ENCODE assay signal across 8 mouse cellular contexts in genomic region chr12:73708920-73709319, GRCm38 (mm10).
DNase-seq lines count a peak whose midpoint lies in the region; ATAC-seq lines count a peak whose summit lies in the region.

No protein-coding gene starts in this region.

- H3K36me3 ChIP-seq in intestine, embryonic 14.5 days (ENCODE audit: control insufficient read depth, insufficient read depth, low read length) = no peaks in the 10 kb centered on the region
- no peaks in the 10 kb centered on the region for H3K36me3 ChIP-seq in midbrain, embryonic 11.5 days (ENCODE audit: control insufficient read depth, insufficient read depth, low read length)

- H3K4me3 ChIP-seq in intestine, embryonic 14.5 days (ENCODE audit: low read depth, low read length) = no peak overlapping the region
- no peak overlapping the region for H3K4me3 ChIP-seq in midbrain, embryonic 11.5 days (ENCODE audit: low read depth, low read length)

- DNase-seq in adipocyte (ENCODE audit: low spot score) = peak; percentile 85
- peak; percentile 65 for DNase-seq in gastrocnemius, postnatal 25 days
- DNase-seq in intestine, embryonic 14.5 days (ENCODE audit: low spot score) = peak; percentile 76
- peak; percentile 60 to 68 for DNase-seq in left cerebral cortex, postnatal 14 days (ENCODE audit: low spot score in 2 of 2)
- no peak for DNase-seq in midbrain, embryonic 11.5 days (ENCODE audit: low spot score, missing footprints)
- DNase-seq in right cerebral cortex, postnatal 4 days = peak; percentile 40
- DNase-seq in spleen, postnatal 10 days (ENCODE audit: low spot score in 2 of 2) = no peak

- H3K27me3 ChIP-seq in intestine, embryonic 14.5 days (replicated peaks; ENCODE audit: control insufficient read depth, insufficient read depth, low read length) = no peaks in the 10 kb centered on the region
- H3K27me3 ChIP-seq in midbrain, embryonic 11.5 days (ENCODE audit: control insufficient read depth, insufficient read depth, low read length) = no peaks in the 10 kb centered on the region

- H3K27ac ChIP-seq in intestine, embryonic 14.5 days (ENCODE audit: low read depth) = peak overlapping the region; percentile 34; the same call in 1 of the 2 replicates
- H3K27ac ChIP-seq in midbrain, embryonic 11.5 days (ENCODE audit: low read depth, low read length) = no peak overlapping the region

- H3K4me2 ChIP-seq in intestine, embryonic 14.5 days (ENCODE audit: low read length) = no peak overlapping the region
- no peak overlapping the region for H3K4me2 ChIP-seq in midbrain, embryonic 11.5 days

- 0 out of 2 replicates have a peak, but pooled peaks cover 6% of the 10 kb centered on the region for H3K4me1 ChIP-seq in intestine, embryonic 14.5 days (replicated peaks; ENCODE audit: control insufficient read depth, insufficient read depth, low read length)
- no peaks in the 10 kb centered on the region for H3K4me1 ChIP-seq in midbrain, embryonic 11.5 days (ENCODE audit: control insufficient read depth, insufficient read depth, low read length)

- 10% methylated on average over 8 of the region's 8 CpGs for WGBS in intestine, embryonic 14.5 days
- WGBS in midbrain, embryonic 11.5 days = 32% methylated on average over 8 of the region's 8 CpGs

- H3K9me3 ChIP-seq in intestine, embryonic 14.5 days (ENCODE audit: control insufficient read depth, low read length) = no peaks in the 10 kb centered on the region
- no peaks in the 10 kb centered on the region for H3K9me3 ChIP-seq in midbrain, embryonic 11.5 days (ENCODE audit: control insufficient read depth, low read length)

- no peak overlapping the region for H3K9ac ChIP-seq in intestine, embryonic 14.5 days (ENCODE audit: low read length)
- H3K9ac ChIP-seq in midbrain, embryonic 11.5 days (ENCODE audit: low read length) = no peak overlapping the region

- peak; percentile 24; the same call in 1 of the 2 replicates for ATAC-seq in common myeloid progenitor, adult 5-6 weeks (replicated peaks; ENCODE audit: low read depth, poor library complexity, severe bottlenecking)
- peak; percentile 86 for ATAC-seq in intestine, embryonic 14.5 days (replicated peaks; ENCODE audit: low FRiP score, low TSS enrichment, low read depth)
- peak; percentile 38; the same call in 1 of the 2 replicates for ATAC-seq in midbrain, embryonic 11.5 days (ENCODE audit: low FRiP score)

- intact Hi-C loops in left cerebral cortex, postnatal 14 days (cut with DNase I) = loop anchor here (2.0 to 5.0 kb wide), 3 partner anchors 200 to 588 kb away; no protein-coding TSS in a partner anchor

Comparison
In these comparisons a context has a peak if more than half of its experiments do, and no peak if none do; other contexts are left out.
1. DNase-seq: peak in adipocyte (single experiment), gastrocnemius, postnatal 25 days (single experiment), intestine, embryonic 14.5 days (single experiment), left cerebral cortex, postnatal 14 days (2 of 2) and right cerebral cortex, postnatal 4 days (single experiment); none in midbrain, embryonic 11.5 days (single experiment) and spleen, postnatal 10 days (0 of 2).
2. ATAC-seq: peak in every context shown above with its lines; median percentile 86 in intestine, embryonic 14.5 days; 38 in midbrain, embryonic 11.5 days; 24 in common myeloid progenitor, adult 5-6 weeks.